Mouse (Mus musculus) CD4-positive, CD25-positive, alpha-beta regulatory T cell, adult 4 months (primary cell): ENCODE measurements around the gene Toporsl. TPM values are rescaled to one million over a fixed set of nuclear protein-coding genes. Genes with fewer than 3 reads are reported as not detected.

Experiments
- ATAC-seq: one replicate; pipeline ENCODE4 v1.8.0; 2017
- polyA plus RNA-seq, 2 experiments: library from polyadenylated mRNA; unstranded; fragments of 100-300 nt; shearing (Covaris generic); gene quantifications; one replicate each; pipeline ENCODE4 v1.2.1; 2017

The Toporsl gene
- not detected for polyA plus RNA-seq

DNA sequence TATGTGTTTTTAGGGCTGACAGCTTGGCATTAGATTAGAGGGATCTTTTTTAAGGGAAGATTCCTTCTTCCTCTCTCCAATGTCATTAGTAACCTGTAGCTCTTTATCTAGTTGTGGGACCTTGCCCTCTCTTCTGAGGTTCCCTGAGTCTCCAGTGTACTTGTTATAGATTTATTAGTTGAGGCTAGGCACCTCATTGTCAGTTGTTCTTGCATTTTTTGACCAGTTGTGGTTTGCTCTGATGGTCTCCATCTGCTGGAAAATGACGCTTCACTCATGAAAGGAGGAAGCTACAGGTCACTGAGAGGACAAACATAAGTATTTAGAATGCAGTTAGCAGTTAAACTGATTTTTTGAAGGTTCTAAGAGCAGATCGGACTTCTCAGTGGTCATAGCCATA lies at the start of gene Toporsl:
Gene Toporsl (plus strand): TSS at position 348 of the 400 bp plus-strand sequence.
- no peak for ATAC-seq

DNA sequence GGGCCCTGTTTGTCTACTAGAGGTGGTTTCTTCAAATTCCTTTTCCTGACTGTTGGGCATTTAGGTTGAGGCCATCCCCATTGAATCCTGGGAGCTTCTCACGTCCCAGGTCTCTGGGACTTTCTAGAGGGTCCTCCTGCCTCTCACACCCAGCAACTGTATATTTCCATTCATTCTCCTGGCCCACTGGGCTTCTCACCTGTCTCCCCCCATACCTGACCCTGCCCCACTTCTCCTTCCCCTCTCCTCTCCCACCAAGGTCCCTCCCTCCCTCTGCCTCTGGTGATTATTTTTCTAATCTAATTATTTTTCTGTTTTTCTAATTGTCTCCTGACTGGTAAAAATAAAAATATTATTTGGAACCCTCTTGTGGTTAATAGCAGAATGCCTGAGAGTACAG lies 38.4 kb upstream of the Toporsl start:
- no peak for ATAC-seq

DNA sequence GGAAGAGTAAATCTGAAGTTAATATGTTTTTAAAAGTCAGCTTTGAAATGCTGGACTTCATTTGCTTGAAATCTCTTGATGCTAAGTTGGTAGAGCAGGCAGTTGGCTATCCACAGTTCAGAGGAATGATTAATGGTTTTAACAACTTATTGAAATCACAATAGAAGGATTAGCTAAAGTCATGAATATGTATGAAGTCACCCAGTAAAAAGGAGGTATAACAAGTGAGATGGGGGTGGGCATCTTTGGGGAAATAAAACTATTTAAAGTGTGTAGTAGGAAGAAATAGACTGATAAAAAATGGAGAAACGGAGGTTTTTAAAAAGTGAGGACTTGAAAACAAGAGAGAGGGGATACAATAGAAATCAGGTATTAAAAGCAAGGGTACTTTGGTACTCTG lies 38.0 kb upstream of the Toporsl start:
- no peak for ATAC-seq

DNA sequence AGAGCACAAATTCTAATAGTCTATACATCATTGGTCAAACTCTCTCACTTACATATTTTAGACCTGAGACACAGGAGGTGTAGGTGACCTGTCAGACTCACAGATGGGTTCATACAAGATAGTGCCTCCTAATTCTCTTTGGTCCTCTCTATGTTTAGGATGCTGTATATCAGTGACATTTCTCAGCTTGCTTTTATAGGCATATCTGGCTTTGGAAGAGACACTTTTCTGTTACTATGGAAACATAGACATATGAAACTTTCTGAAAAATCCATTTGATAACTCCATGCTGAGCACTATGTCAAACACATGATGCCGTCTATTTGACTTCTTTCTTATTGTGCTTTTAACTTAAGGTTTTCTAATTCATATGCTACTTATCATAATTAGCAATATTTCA lies 32.2 kb upstream of the Toporsl start:
- no peak for ATAC-seq

DNA sequence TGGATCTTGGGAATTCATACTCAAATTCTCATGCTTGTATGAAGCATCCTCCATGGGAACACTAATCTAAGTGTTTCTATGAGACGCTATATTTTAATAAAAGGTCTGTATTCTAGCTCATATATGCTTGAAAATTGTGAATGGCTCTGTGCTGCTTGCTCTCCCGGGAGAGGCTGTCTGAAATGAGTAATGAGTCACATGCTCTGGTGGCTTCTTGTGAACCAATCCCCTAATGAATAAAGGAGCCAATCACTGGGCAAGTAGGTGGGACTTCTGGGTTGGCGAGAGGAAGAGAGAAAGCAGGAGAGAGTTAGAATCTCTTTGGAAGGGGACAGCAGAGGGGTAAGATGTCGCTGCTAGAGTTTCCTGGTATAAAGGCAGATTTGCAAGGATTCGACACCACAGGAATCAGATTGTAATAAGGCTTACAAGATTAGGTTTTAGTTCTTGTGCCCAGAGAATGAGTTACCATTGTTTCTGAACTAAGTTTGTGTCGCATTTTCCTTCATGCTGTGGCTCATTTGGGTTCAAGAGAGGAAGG lies 9.8 kb upstream of the Toporsl start:
- ATAC-seq, result no peak

DNA sequence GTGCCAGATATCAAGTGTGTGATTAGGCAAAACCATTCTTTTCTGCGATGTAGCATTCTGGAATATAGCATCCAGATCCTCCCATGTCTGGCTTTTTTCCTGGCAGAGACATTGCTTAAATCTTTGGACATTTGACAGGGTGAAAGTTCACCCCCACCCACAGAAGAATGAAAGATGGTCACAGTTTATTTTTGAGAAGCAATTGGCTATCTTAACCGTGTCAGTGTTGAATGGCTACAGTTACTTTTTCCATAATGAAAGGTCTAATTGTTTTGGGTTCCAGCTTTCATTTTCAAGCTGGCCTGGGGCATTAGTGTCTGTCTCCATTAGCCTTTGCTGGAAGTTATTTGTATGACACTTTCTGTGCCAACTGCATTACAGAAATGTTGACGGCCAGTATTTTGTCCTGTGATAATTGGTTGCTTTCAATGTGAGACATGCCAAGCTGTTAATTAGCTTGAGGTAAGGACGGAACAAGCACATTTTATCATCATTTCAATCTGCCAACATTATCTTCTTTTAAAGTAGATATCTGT lies 2.2 kb upstream of the Toporsl start:
- ATAC-seq, result no peak

DNA sequence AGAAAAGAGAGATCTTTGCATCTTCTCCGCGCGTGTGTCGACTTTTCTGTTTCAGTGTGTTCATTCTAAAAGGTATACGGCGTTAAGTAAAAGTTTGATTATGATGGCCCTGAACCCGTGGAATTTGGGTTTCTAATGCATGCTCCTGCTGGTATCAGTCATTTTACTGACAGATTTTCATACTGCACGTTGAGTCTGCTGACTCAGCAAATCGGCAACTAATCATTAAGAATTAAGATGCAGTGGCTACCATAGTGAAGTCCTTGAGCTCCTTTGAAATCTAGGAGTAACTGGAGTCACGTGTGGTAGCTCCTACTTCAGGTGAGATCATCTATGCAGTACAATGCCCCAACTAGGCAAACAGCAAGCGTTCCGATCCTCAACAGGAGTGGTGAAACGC lies 1.4 kb upstream of the Toporsl start:
- no peak for ATAC-seq

DNA sequence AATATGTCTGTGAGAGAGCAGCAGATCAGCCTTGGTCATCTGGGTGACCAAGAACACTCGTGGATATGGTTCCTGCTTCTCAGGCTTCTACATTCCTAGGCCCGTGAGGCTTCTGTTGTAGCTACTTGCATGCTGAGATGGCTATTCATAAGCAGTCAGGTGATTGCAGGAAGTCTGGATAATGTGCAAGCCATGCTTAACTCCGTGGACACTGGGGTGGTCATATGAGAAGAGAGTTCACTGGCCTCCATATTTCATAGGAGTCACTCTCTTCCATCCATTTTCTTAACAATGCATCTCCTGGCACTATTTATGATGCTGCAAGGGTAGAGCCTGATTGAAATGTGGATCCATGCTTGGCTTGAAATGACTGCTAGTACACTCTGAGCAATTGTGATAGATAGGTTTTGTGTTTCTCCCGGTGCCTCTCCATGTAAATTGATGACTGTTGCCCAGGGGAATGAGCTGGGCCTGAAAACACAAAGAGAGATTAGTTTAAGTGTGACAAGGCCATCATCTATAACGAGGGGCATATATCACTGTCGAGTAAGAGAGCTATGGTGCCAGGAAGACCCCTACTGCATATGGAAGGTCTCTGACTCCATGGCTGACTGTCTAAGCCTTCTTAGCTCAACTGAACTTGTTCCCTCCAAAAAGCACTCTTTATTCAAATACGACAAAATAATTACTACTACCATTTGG lies 2.3 kb downstream of the Toporsl start:
- no peak for ATAC-seq

DNA sequence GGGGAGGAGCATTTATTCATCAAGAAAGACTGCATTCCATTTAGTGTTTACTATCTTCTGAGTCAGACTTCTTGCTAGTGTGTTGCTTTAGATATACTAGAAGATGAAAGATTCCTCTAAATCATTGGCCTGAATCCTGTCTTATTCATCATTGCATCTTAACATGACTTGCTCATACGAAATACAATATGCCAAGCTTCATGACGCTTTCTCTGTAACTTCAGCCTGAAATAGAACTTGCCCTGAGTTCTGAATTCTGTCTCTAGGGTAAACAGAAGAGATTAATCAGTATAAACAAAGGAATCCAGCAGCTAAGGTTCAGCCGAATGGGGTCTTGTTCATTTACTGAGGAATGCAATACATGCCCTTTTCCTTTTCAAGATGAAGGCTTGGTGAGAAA lies 10.8 kb downstream of the Toporsl start:
- no peak for ATAC-seq

DNA sequence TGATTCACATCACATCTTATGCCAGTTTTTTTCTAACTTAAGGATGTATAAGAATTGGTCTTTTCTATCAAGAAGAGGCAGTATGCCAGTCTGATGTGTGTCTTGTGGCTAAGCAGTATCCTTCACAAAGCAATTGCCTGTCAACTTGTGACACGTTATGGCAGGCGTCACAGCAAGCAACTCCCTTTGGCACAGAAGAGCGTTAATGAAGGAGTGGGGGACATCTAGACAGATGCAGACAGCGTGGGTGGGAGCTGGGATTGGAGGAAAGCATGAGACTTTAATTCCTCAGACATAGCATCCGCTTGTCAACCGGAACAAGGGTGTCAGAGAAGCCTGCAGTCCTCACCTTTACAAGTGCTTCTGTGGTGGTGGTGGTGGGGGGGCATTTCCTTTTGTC lies 38.9 kb downstream of the Toporsl start:
- no peak for ATAC-seq

DNA sequence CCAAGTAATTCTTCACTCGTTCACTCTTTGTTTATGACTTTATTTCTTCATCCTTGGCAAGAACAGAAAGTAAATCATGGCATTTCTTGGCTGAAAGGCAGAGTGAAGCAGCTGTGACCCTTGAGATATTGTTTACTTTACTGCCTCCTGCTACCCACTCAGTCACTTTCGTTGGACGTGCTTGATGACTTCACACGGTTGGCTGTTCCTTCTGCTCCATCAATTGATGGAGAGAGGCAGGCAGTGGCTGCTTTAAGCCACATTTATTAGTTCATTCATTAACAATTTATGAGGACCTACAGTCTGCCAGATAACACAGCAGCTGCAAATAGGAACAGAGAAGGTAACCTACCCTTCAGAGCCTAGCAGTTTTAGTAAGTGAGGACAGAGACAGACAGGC lies 51.7 kb downstream of the Toporsl start:
- ATAC-seq, result no peak

DNA sequence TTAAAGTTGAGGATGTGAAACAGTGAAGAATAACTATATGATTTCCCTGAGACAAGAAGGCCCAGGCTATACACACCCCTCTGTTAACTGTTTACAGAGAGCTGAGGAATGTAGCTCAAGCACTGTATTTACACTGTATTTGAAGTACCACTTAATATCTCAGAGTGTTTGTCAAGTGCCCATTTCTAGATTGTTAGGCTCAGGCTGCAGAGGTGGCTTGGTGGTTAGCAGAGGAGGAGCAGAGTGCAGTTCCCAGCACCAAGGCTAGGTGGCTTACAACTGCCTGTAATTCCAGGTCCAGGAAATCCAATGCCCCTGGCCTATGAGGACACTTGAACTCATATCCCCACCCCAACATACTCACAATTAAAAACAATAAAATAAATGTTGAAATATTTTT lies 63.6 kb downstream of the Toporsl start:
- ATAC-seq, result no peak

DNA sequence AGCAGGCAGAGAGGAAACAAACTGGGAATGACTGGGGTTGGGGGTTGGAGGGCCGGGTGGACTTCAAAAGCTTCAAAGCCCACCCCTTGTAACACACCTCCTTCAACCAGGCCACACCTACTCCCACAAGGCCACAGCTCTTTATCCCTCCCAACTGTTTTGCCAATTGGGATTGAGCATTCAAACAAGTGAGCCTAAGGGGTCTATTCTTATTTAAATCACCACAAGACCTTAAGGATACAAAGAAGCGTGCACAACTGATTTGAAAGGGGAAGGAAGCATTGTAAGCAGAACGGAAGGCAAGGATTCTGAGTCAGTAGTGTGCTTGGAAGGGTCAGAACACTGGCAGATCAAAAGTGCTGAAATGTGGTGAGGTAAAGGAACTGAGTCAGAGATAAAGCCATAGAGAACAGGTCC lies 64.6 kb downstream of the Toporsl start:
- no peak for ATAC-seq

DNA sequence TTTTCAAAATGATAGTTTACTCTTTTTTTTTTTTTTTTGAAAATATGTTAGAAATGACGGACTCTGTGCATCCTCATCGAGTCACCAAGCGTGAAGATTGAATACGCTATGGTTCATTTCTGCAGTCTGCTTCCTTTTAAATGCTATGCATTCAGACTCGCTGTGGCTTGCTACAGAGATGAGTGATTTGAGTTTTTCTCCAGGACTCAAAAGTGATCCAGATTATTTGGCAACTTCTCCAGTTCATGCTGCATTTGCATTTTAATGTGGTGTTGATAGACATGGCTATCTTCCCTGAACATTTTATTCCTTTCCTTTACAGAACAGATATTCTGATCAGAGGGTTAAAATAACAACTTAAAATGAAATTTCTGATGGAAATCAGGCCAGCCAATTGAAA lies 65.2 kb downstream of the Toporsl start:
- no peak for ATAC-seq

Other genes with a start within 250 kb of the Toporsl start
- 10 to 100 TPM; 48.9 to 49.1 TPM for gene Smc2, start 157.0 kb upstream of the Toporsl start, polyA plus RNA-seq
- gene Vma21-ps, start 99.0 kb upstream of the Toporsl start, polyA plus RNA-seq, result not detected
- not detected for gene Olfr275, start 218.3 kb downstream of the Toporsl start, polyA plus RNA-seq